Mouse (Mus musculus): ENCODE measurements around the gene Adam1a. TPM values are rescaled to one million over a fixed set of nuclear protein-coding genes. Genes with fewer than 3 reads are reported as not detected.

Gene Adam1a
- polyA plus RNA-seq, 1 experiment: 140 TPM

GRCm38 (mm10) chr5:121500719-121501118 is 44.6 kb downstream of the Adam1a start:
- peaks cover 10% of the 10 kb centered on the region for H3K4me1 ChIP-seq (ENCODE audit: control insufficient read depth, insufficient read depth, low read length)
- no peak for TF ChIP-seq POLR2A (IDR thresholded peaks at IDR 0.05; ENCODE audit: control insufficient read depth, low read depth, low read length)
- no peak for TF ChIP-seq CTCF (IDR thresholded peaks at IDR 0.05; ENCODE audit: control insufficient read depth, insufficient read depth, insufficient replicate concordance, low read depth, low read length)

GRCm38 (mm10) chr5:121493305-121493704 is 52.0 kb downstream of the Adam1a start:
- no peak for TF ChIP-seq POLR2A (IDR thresholded peaks at IDR 0.05; ENCODE audit: control insufficient read depth, low read depth, low read length)
- TF ChIP-seq CTCF (IDR thresholded peaks at IDR 0.05; ENCODE audit: control insufficient read depth, insufficient read depth, insufficient replicate concordance, low read depth, low read length): no peak
- Histone ChIP-seq H3K4me3 (ENCODE audit: control insufficient read depth, low read depth, low read length) (no peak overlapping the region), H3K27ac (ENCODE audit: control insufficient read depth, insufficient read depth, low read depth, low read length) (no peak overlapping the region), H3K36me3 (ENCODE audit: control insufficient read depth, insufficient read depth, low read length) (peaks cover 1% of the 10 kb centered on the region; the same call in 1 of the 2 replicates), H3K27me3 (ENCODE audit: control insufficient read depth, insufficient read depth, low read length) (no peaks in the 10 kb centered on the region), H3K4me1 (ENCODE audit: control insufficient read depth, insufficient read depth, low read length) (no peaks in the 10 kb centered on the region)

More at GRCm38 (mm10) chr5:121500719-121501118, 44.6 kb downstream of the Adam1a start:
- Histone ChIP-seq H3K27me3 (ENCODE audit: control insufficient read depth, insufficient read depth, low read length) (no peaks in the 10 kb centered on the region), H3K27ac (ENCODE audit: control insufficient read depth, insufficient read depth, low read depth, low read length) (no peak overlapping the region), H3K36me3 (ENCODE audit: control insufficient read depth, insufficient read depth, low read length) (no peaks in the 10 kb centered on the region), H3K4me3 (ENCODE audit: control insufficient read depth, low read depth, low read length) (no peak overlapping the region; the same call in 1 of the 2 replicates)

- TF ChIP-seq CTCF (IDR thresholded peaks at IDR 0.05; ENCODE audit: control insufficient read depth, insufficient read depth, insufficient replicate concordance, low read depth, low read length) (no peak), POLR2A (IDR thresholded peaks at IDR 0.05; ENCODE audit: control insufficient read depth, low read depth, low read length) (no peak)
- no peaks in the 10 kb centered on the region for H3K36me3 ChIP-seq (ENCODE audit: control insufficient read depth, insufficient read depth, low read length)
- no peak overlapping the region for H3K27ac ChIP-seq (ENCODE audit: control insufficient read depth, insufficient read depth, low read depth, low read length)
- no peaks in the 10 kb centered on the region for H3K4me1 ChIP-seq (ENCODE audit: control insufficient read depth, insufficient read depth, low read length)
- no peaks in the 10 kb centered on the region for H3K27me3 ChIP-seq (ENCODE audit: control insufficient read depth, insufficient read depth, low read length)
- no peak overlapping the region for H3K4me3 ChIP-seq (ENCODE audit: control insufficient read depth, low read depth, low read length)
These were observed 60.5 kb downstream of the Adam1a start for GRCm38 (mm10) chr5:121484801-121485200.

- Histone ChIP-seq H3K4me3 (ENCODE audit: control insufficient read depth, low read depth, low read length) (no peak overlapping the region), H3K36me3 (ENCODE audit: control insufficient read depth, insufficient read depth, low read length) (no peaks in the 10 kb centered on the region; the same call in 1 of the 2 replicates), H3K27ac (ENCODE audit: control insufficient read depth, insufficient read depth, low read depth, low read length) (no peak overlapping the region)
These were observed 67.6 kb downstream of the Adam1a start for GRCm38 (mm10) chr5:121477680-121478079.

GRCm38 (mm10) chr5:121476040-121476439 is 69.2 kb downstream of the Adam1a start:
- H3K4me1 ChIP-seq (ENCODE audit: control insufficient read depth, insufficient read depth, low read length): no peaks in the 10 kb centered on the region
- H3K27ac ChIP-seq (ENCODE audit: control insufficient read depth, insufficient read depth, low read depth, low read length): no peak overlapping the region
- H3K4me3 ChIP-seq (ENCODE audit: control insufficient read depth, low read depth, low read length): no peak overlapping the region
- H3K27me3 ChIP-seq (ENCODE audit: control insufficient read depth, insufficient read depth, low read length): no peaks in the 10 kb centered on the region
- no peaks in the 10 kb centered on the region; the same call in 1 of the 2 replicates for H3K36me3 ChIP-seq (ENCODE audit: control insufficient read depth, insufficient read depth, low read length)
- TF ChIP-seq CTCF (IDR thresholded peaks at IDR 0.05; ENCODE audit: control insufficient read depth, insufficient read depth, insufficient replicate concordance, low read depth, low read length) (no peak), POLR2A (IDR thresholded peaks at IDR 0.05; ENCODE audit: control insufficient read depth, low read depth, low read length) (no peak)

More at GRCm38 (mm10) chr5:121477680-121478079, 67.6 kb downstream of the Adam1a start:
- H3K4me1 ChIP-seq (ENCODE audit: control insufficient read depth, insufficient read depth, low read length): no peaks in the 10 kb centered on the region
- TF ChIP-seq POLR2A (IDR thresholded peaks at IDR 0.05; ENCODE audit: control insufficient read depth, low read depth, low read length): no peak
- no peak for TF ChIP-seq CTCF (IDR thresholded peaks at IDR 0.05; ENCODE audit: control insufficient read depth, insufficient read depth, insufficient replicate concordance, low read depth, low read length)
- no peaks in the 10 kb centered on the region for H3K27me3 ChIP-seq (ENCODE audit: control insufficient read depth, insufficient read depth, low read length)

- TF ChIP-seq POLR2A (IDR thresholded peaks at IDR 0.05; ENCODE audit: control insufficient read depth, low read depth, low read length): no peak
- TF ChIP-seq CTCF (IDR thresholded peaks at IDR 0.05; ENCODE audit: control insufficient read depth, insufficient read depth, insufficient replicate concordance, low read depth, low read length): no peak
- H3K4me1 ChIP-seq (ENCODE audit: control insufficient read depth, insufficient read depth, low read length): no peaks in the 10 kb centered on the region
- no peaks in the 10 kb centered on the region for H3K27me3 ChIP-seq (ENCODE audit: control insufficient read depth, insufficient read depth, low read length)
- H3K27ac ChIP-seq (ENCODE audit: control insufficient read depth, insufficient read depth, low read depth, low read length): no peak overlapping the region
- no peaks in the 10 kb centered on the region; the same call in 1 of the 2 replicates for H3K36me3 ChIP-seq (ENCODE audit: control insufficient read depth, insufficient read depth, low read length)
- no peak overlapping the region for H3K4me3 ChIP-seq (ENCODE audit: control insufficient read depth, low read depth, low read length)
These were observed 70.7 kb downstream of the Adam1a start for GRCm38 (mm10) chr5:121474610-121475009.

GRCm38 (mm10) chr5:121472411-121472810 is 72.9 kb downstream of the Adam1a start:
- Histone ChIP-seq H3K27ac (ENCODE audit: control insufficient read depth, insufficient read depth, low read depth, low read length) (no peak overlapping the region), H3K27me3 (ENCODE audit: control insufficient read depth, insufficient read depth, low read length) (no peaks in the 10 kb centered on the region), H3K36me3 (ENCODE audit: control insufficient read depth, insufficient read depth, low read length) (no peaks in the 10 kb centered on the region; the same call in 1 of the 2 replicates), H3K4me1 (ENCODE audit: control insufficient read depth, insufficient read depth, low read length) (no peaks in the 10 kb centered on the region), H3K4me3 (ENCODE audit: control insufficient read depth, low read depth, low read length) (no peak overlapping the region)
- TF ChIP-seq CTCF (IDR thresholded peaks at IDR 0.05; ENCODE audit: control insufficient read depth, insufficient read depth, insufficient replicate concordance, low read depth, low read length): no peak
- no peak for TF ChIP-seq POLR2A (IDR thresholded peaks at IDR 0.05; ENCODE audit: control insufficient read depth, low read depth, low read length)

Measured in testis, adult 2 months (tissue).